Mouse (Mus musculus) myocyte (in vitro differentiated cells): ENCODE results near the gene Mdfi.

Experiments used
- E2F4 ChIP-seq: IDR thresholded peaks from one replicate; pipeline ENCODE4 v1.6.1; 2011; ENCODE audit warnings: mild to moderate bottlenecking, control low read depth, moderate library complexity; ENCODE audit not compliant: insufficient read depth
- MAX ChIP-seq: IDR thresholded peaks from one replicate; pipeline ENCODE4 v1.6.1; 2011; ENCODE audit warnings: low read depth, mild to moderate bottlenecking, control low read depth
- MYOG ChIP-seq, 3 experiments: IDR thresholded peaks; one replicate each; pipeline ENCODE4 v1.6.1; 2011; ENCODE audit warnings: control low read depth in 2 of 3, low read depth in 2 of 3, mild to moderate bottlenecking in 2 of 3; ENCODE audit not compliant: insufficient read length in 2 of 3, control insufficient read depth in 1 of 3, insufficient read depth in 1 of 3
- POLR2A ChIP-seq: IDR thresholded peaks from one replicate; pipeline ENCODE4 v1.6.1; 2011; ENCODE audit warnings: low read depth, mild to moderate bottlenecking, control low read depth, moderate library complexity; ENCODE audit not compliant: insufficient read length
- REST ChIP-seq: IDR thresholded peaks from one replicate; pipeline ENCODE4 v1.6.1; 2011; ENCODE audit warnings: mild to moderate bottlenecking, control low read depth, moderate library complexity; ENCODE audit not compliant: insufficient read depth, insufficient read length
- TCF3 ChIP-seq: IDR thresholded peaks from one replicate; pipeline ENCODE4 v1.6.1; 2011; ENCODE audit warnings: low read depth, control low read depth; ENCODE audit not compliant: insufficient read length
- USF1 ChIP-seq: IDR thresholded peaks from one replicate; pipeline ENCODE4 v1.6.1; 2011; ENCODE audit warnings: low read depth, mild to moderate bottlenecking, control low read depth, moderate library complexity

DNA sequence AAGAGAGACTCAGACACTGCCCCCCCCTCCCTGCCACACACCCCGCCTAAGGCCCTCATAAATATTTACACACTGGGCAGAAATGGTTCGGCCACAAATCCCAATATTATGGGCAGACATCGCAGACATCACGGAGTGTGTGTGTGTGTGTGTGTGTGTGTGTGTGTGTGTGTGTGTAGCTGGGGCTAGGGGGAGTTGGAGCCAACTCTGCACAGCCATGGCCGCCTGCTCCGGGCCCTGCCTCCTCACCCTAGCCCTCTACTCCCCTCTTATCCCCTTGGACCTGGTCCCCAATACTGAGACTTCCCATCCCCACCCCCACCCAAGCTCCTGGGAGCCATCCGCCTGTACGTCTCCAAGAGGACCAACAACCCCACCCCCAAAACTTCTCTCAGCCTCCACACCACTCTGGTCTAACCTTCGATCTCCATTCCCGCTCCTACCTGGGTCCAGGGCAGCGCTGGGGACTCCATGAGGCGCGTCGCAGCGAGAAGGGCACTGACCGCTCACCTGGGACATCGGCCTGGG is 1.9 kb downstream of the Mdfi start:
- TF ChIP-seq POLR2A (no peak), MYOG (IDR thresholded peaks at IDR 0.05; ENCODE audit: control insufficient read depth in 1 of 3, insufficient read depth in 1 of 3, insufficient read length in 2 of 3, low read depth in 2 of 3) (no peak), E2F4 (no peak), USF1 (no peak), REST (no peak), MAX (no peak), TCF3 (no peak)
